Mouse (Mus musculus) mouse trophoblast stem cell (cell line): ENCODE data around the gene Prss38.
"Not testable (repeated sequence)": the region's sequence is repeated elsewhere in the genome, so short reads cannot be mapped to it uniquely, and the experiment has no call there.

ENCODE experiments used
- in situ Hi-C, 2 experiments: fragments of 300-500 bp; cut with MseI, MboI; formaldehyde crosslinking; loops; 2 replicates in 1 of 2; 3 replicates in 1 of 2; pipeline ENCODE4 v1.15.1; 2025

Gene Prss38

GRCm38 (mm10) chr11:59377999-59378398, 2.5 kb upstream of the Prss38 start:
- in situ Hi-C loops, result no loop called here

- in situ Hi-C loops, result no loop called here
These were observed 5.6 kb downstream of the Prss38 start for GRCm38 (mm10) chr11:59369848-59370247.

- in situ Hi-C loops, result not testable (repeated sequence)
These were observed 7.5 kb downstream of the Prss38 start for GRCm38 (mm10) chr11:59367955-59368354.

- in situ Hi-C loops, result no loop called here
These were observed 8.8 kb downstream of the Prss38 start for GRCm38 (mm10) chr11:59366633-59367032.

GRCm38 (mm10) chr11:59366031-59366430, 9.4 kb downstream of the Prss38 start:
- in situ Hi-C loops, result no loop called here

GRCm38 (mm10) chr11:59364417-59364816, 11.0 kb downstream of the Prss38 start:
- in situ Hi-C loops, result no loop called here

GRCm38 (mm10) chr11:59364007-59364406, 11.4 kb downstream of the Prss38 start:
- in situ Hi-C loops, result no loop called here

GRCm38 (mm10) chr11:59361291-59361690, 14.2 kb downstream of the Prss38 start:
- in situ Hi-C loops, result no loop called here

GRCm38 (mm10) chr11:59356874-59357289, 18.6 kb downstream of the Prss38 start:
- in situ Hi-C loops, result no loop called here

- in situ Hi-C loops, result no loop called here
These were observed 20.7 kb downstream of the Prss38 start for GRCm38 (mm10) chr11:59354793-59355192.

- in situ Hi-C loops, result no loop called here
These were observed 25.1 kb downstream of the Prss38 start for GRCm38 (mm10) chr11:59350326-59350725.

GRCm38 (mm10) chr11:59346166-59346910, 29.1 kb downstream of the Prss38 start:
- in situ Hi-C loops, result no loop called here

GRCm38 (mm10) chr11:59342956-59343355, 32.5 kb downstream of the Prss38 start:
- in situ Hi-C loops, result no loop called here

- in situ Hi-C loops, result no loop called here
These were observed 36.7 kb downstream of the Prss38 start for GRCm38 (mm10) chr11:59338736-59339120.

GRCm38 (mm10) chr11:59337955-59338735, 37.3 kb downstream of the Prss38 start:
- in situ Hi-C loops, result no loop called here

- in situ Hi-C loops, result no loop called here
These were observed 39.1 kb downstream of the Prss38 start for GRCm38 (mm10) chr11:59336381-59336780.

GRCm38 (mm10) chr11:59335942-59336341, 39.5 kb downstream of the Prss38 start:
- in situ Hi-C loops, result no loop called here

- in situ Hi-C loops, result no loop called here
These were observed 40.3 kb downstream of the Prss38 start for GRCm38 (mm10) chr11:59335150-59335549.

GRCm38 (mm10) chr11:59332938-59333337, 42.5 kb downstream of the Prss38 start:
- in situ Hi-C loops, result no loop called here

- in situ Hi-C loops, result no loop called here
These were observed 44.1 kb downstream of the Prss38 start for GRCm38 (mm10) chr11:59331167-59331869.

GRCm38 (mm10) chr11:59330560-59330959, 44.9 kb downstream of the Prss38 start:
- in situ Hi-C loops, result no loop called here

GRCm38 (mm10) chr11:59329616-59330015, 45.8 kb downstream of the Prss38 start:
- in situ Hi-C loops, result no loop called here
